Mouse (Mus musculus): ENCODE results near the gene Ndrg4. TPM values are rescaled to one million over a fixed set of nuclear protein-coding genes. Genes with fewer than 3 reads are reported as not detected.

Ndrg4 gene
- polyA plus RNA-seq, 1 experiment from 2014 or later = 486 TPM

DNA sequence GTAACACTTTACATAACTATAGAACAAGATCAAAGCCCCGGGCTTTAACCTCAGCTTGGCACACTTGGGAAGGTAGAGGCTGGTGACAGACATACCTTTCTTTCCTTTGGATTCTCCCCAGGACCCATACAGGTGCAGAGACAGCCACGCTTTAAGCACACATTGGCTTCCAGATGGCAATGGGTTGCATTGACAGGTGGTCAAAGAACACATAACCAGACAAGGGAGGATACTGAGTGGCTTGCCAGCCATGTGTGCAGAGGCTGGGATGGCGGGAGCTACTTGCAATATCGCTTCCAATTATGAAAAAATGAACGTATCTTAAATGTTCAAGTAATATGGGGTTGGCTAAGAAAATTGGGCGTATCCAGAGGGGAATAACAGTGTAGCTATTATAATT is 4.9 kb upstream of the Ndrg4 start:
- WGBS = 86% methylated on average over 6 of the region's 6 CpGs
- Histone ChIP-seq H3K4me1 (ENCODE audit: control insufficient read depth, insufficient read depth, low read length) (no peaks in the 10 kb centered on the region), H3K4me3 (ENCODE audit: low read depth, low read length) (no peak overlapping the region), H3K9ac (replicated peaks; ENCODE audit: low read depth, low read length) (no peak overlapping the region), H3K9me3 (ENCODE audit: control insufficient read depth, low read length) (no peaks in the 10 kb centered on the region), H3K27me3 (ENCODE audit: control insufficient read depth, insufficient read depth, low read length) (no peaks in the 10 kb centered on the region), H3K4me2 (ENCODE audit: low read depth, low read length) (no peak overlapping the region), H3K27ac (ENCODE audit: low read depth, low read length) (no peak overlapping the region), H3K36me3 (ENCODE audit: control insufficient read depth, insufficient read depth, low read length) (no peaks in the 10 kb centered on the region)
- no peak for ATAC-seq (ENCODE audit: low read depth)

DNA sequence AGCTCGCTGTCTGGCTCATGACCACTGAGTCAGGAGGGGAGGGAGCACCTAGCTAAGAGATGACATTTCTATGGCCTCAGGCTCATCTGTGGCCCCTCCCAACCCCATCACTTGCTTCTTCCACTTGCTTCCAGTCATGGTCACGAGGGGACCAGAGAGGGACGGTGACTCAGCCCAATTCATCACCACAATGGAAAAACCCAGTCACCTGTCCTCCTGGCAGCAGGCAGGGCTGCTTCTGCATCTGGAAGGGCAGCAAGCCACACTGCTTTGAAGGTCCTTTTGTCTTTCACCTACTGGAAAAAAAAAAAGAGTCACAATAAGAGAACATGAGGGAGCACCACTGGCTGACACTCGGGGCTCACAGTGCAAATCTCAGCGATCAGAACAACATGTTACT is 4.0 kb upstream of the Ndrg4 start:
- Histone ChIP-seq H3K9me3 (ENCODE audit: control insufficient read depth, low read length) (no peaks in the 10 kb centered on the region), H3K27me3 (ENCODE audit: control insufficient read depth, insufficient read depth, low read length) (no peaks in the 10 kb centered on the region), H3K4me2 (ENCODE audit: low read depth, low read length) (no peak overlapping the region), H3K27ac (ENCODE audit: low read depth, low read length) (no peak overlapping the region), H3K36me3 (ENCODE audit: control insufficient read depth, insufficient read depth, low read length) (no peaks in the 10 kb centered on the region), H3K4me1 (ENCODE audit: control insufficient read depth, insufficient read depth, low read length) (no peaks in the 10 kb centered on the region), H3K4me3 (ENCODE audit: low read depth, low read length) (no peak overlapping the region), H3K9ac (replicated peaks; ENCODE audit: low read depth, low read length) (no peak overlapping the region)
- WGBS = 76% methylated on average over 5 of the region's 5 CpGs
- ATAC-seq (ENCODE audit: low read depth) = no peak

DNA sequence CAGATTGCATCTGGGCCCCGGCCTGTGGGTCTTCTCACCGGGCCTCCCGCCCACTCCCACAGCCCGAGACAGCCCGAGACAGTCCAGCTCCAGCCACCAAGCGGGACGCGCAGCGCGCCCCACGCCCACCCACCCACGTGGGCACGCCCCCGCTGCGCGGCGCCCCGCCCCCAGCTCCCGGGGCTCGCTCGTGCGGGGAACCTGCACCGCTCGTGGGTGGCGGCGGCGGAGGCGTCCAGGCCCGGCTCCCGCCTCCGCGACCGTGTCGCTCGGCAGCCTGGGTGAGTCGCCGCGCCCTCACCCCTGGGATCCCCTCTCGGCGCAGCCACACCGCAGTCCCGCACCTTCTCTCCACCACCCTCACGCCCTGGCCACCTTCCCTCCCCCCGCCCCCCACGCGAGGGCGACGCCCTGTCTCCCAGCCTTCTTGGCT is 827 bp downstream of the Ndrg4 start:
- WGBS = 0% methylated on average over 12 of the region's 48 CpGs
- peak overlapping the region; percentile 72 for H3K4me3 ChIP-seq (ENCODE audit: low read depth, low read length)
- H3K27ac ChIP-seq (ENCODE audit: low read depth, low read length) = peak overlapping the region; percentile 57
- no peaks in the 10 kb centered on the region for H3K36me3 ChIP-seq (ENCODE audit: control insufficient read depth, insufficient read depth, low read length)
- H3K4me2 ChIP-seq (ENCODE audit: low read depth, low read length) = peak overlapping the region; percentile 74
- no peaks in the 10 kb centered on the region for H3K9me3 ChIP-seq (ENCODE audit: control insufficient read depth, low read length)
- peaks cover 6% of the 10 kb centered on the region; the same call in 1 of the 2 replicates for H3K27me3 ChIP-seq (ENCODE audit: control insufficient read depth, insufficient read depth, low read length)
- peak overlapping the region; percentile 82 for H3K9ac ChIP-seq (replicated peaks; ENCODE audit: low read depth, low read length)
- H3K4me1 ChIP-seq (ENCODE audit: control insufficient read depth, insufficient read depth, low read length) = peaks cover 7% of the 10 kb centered on the region; the same call in 1 of the 2 replicates
- peak; percentile 78 for ATAC-seq (ENCODE audit: low read depth)

DNA sequence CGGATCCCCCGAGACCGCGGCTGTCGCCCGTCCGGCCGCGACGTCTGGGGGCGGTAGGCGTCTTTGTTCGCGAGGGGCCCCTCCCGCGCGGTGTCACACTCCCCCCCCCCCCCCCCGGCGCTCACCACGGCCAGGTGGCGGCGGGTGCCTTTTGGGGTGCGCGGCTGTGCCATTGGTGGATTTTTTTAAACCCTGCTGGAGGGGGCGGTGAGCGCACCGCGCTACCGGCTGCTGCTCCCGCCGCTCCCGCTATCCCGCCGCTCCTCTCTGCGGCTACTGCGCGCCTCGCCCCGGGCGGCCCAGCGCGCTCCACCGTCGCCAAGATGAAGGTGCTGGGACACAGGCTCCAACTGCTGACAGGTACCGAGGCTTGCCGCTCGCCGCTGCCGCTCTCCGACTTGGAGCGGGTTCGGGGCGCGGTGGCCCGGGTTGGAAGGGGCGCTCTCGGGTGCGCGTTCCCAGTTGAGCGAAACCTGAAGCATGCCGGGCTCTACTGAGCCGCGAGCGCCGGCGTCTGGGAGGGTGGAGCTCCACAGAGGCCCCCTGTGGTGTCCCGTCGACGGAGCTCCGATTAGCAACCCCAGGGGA is 1.3 kb downstream of the Ndrg4 start:
- WGBS = under 1% methylated on average over 57 of the region's 70 CpGs
- no peaks in the 10 kb centered on the region for H3K9me3 ChIP-seq (ENCODE audit: control insufficient read depth, low read length)
- H3K4me2 ChIP-seq (ENCODE audit: low read depth, low read length) = peak overlapping the region; percentile 74
- no peaks in the 10 kb centered on the region for H3K36me3 ChIP-seq (ENCODE audit: control insufficient read depth, insufficient read depth, low read length)
- ATAC-seq (ENCODE audit: low read depth) = peak; percentile 67
- H3K27me3 ChIP-seq (ENCODE audit: control insufficient read depth, insufficient read depth, low read length) = peaks cover 6% of the 10 kb centered on the region; the same call in 1 of the 2 replicates
- H3K4me3 ChIP-seq (ENCODE audit: low read depth, low read length) = peak overlapping the region; percentile 72
- peak overlapping the region; percentile 57 for H3K27ac ChIP-seq (ENCODE audit: low read depth, low read length)
- peaks cover 7% of the 10 kb centered on the region; the same call in 1 of the 2 replicates for H3K4me1 ChIP-seq (ENCODE audit: control insufficient read depth, insufficient read depth, low read length)
- H3K9ac ChIP-seq (replicated peaks; ENCODE audit: low read depth, low read length) = peak overlapping the region; percentile 82

DNA sequence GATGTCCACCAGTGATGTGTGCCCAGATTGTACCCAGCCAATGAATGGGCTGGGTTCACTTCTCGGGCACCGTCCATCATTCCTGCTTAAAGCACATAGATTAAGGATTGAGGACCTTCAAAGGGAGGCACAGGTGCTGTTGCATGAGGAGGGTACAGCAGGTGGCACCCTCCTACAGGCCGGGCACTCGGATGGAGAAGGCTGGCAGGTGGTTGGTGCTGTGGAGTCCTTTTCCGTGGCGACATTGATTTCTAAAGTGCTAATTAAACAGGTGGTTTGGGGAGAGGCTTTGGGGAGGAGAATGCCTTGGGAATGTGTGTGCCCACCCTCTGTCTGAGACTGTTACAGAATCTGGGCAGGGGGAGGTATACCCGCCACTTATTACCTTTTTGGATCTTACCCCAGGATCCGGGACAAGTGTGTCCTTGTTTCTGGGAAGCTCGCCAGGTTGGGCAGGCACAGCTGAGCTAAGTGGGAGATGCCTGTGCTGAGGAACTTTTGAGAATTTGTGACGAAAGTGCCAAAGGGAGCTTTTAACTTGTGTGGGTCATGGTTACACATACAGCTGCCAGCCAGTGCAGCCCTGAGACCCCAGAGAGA is 11.4 kb downstream of the Ndrg4 start:
- no peak overlapping the region for H3K4me2 ChIP-seq (ENCODE audit: low read depth, low read length)
- no peaks in the 10 kb centered on the region for H3K36me3 ChIP-seq (ENCODE audit: control insufficient read depth, insufficient read depth, low read length)
- no peak for ATAC-seq (ENCODE audit: low read depth)
- no peaks in the 10 kb centered on the region for H3K9me3 ChIP-seq (ENCODE audit: control insufficient read depth, low read length)
- H3K4me1 ChIP-seq (ENCODE audit: control insufficient read depth, insufficient read depth, low read length) = no peaks in the 10 kb centered on the region
- WGBS = 78% methylated on average over 10 of the region's 10 CpGs
- no peak overlapping the region for H3K4me3 ChIP-seq (ENCODE audit: low read depth, low read length)
- no peak overlapping the region for H3K27ac ChIP-seq (ENCODE audit: low read depth, low read length)
- H3K27me3 ChIP-seq (ENCODE audit: control insufficient read depth, insufficient read depth, low read length) = no peaks in the 10 kb centered on the region
- no peak overlapping the region for H3K9ac ChIP-seq (replicated peaks; ENCODE audit: low read depth, low read length)

DNA sequence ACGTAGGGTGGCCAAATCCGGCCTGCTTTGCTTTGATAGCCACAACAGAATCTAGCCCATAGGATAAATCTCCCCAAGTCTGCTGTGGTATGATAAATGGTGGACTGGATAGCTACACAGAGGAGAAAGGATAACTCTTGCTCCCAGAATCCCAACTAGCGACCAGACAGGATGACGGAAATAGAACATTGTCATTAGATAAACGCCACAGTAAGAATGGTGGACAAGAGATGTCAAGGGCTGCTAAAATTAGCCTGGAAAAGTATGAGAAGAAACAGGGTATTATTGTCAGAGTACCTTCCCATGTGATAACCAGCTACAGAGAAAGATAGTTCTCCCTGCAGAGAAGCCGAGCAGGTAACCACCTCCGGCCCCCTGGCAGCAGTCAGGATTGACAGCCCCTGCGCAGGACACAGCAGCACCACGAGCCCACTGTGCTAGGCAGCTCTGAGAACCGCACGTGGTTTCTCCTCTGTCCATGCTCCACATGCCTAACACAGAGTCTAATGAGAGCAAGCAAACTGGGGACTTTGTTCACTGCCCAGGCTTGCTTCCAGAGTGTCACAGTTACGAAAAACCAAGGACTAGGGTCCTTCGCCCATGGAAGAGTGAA is 14.3 kb downstream of the Ndrg4 start:
- no peak overlapping the region for H3K4me2 ChIP-seq (ENCODE audit: low read depth, low read length)
- no peaks in the 10 kb centered on the region for H3K9me3 ChIP-seq (ENCODE audit: control insufficient read depth, low read length)
- ATAC-seq (ENCODE audit: low read depth) = no peak
- no peaks in the 10 kb centered on the region for H3K36me3 ChIP-seq (ENCODE audit: control insufficient read depth, insufficient read depth, low read length)
- no peak overlapping the region for H3K27ac ChIP-seq (ENCODE audit: low read depth, low read length)
- no peak overlapping the region for H3K9ac ChIP-seq (replicated peaks; ENCODE audit: low read depth, low read length)
- WGBS = 82% methylated on average over 13 of the region's 13 CpGs
- no peak overlapping the region for H3K4me3 ChIP-seq (ENCODE audit: low read depth, low read length)
- H3K4me1 ChIP-seq (ENCODE audit: control insufficient read depth, insufficient read depth, low read length) = 0 out of 2 replicates have a peak, but pooled peaks cover 7% of the 10 kb centered on the region
- H3K27me3 ChIP-seq (ENCODE audit: control insufficient read depth, insufficient read depth, low read length) = no peaks in the 10 kb centered on the region

DNA sequence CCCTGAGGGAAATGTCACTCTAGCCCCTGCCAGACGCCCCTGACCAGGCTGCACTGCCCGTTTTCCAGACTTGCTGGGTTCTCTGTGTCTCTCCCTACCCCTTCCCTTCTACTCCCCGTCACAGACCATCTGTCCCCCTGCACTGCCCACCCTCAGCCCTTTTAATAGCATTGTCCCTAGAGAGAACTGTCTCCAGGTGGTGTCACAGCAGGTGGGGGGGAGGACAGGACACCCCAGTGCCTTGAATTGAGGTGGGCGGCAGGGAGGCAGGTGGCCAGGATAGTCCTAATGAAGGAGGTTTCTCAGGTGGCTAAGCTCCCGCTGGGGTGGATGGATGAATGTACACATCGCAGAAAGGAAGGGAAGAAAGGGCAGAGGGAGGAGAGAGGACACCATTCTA is 17.9 kb downstream of the Ndrg4 start:
- Histone ChIP-seq H3K4me3 (ENCODE audit: low read depth, low read length) (no peak overlapping the region), H3K27me3 (ENCODE audit: control insufficient read depth, insufficient read depth, low read length) (no peaks in the 10 kb centered on the region), H3K4me1 (ENCODE audit: control insufficient read depth, insufficient read depth, low read length) (peaks cover 7% of the 10 kb centered on the region; the same call in 1 of the 2 replicates), H3K9ac (replicated peaks; ENCODE audit: low read depth, low read length) (peak overlapping the region; percentile 28; the same call in 1 of the 2 replicates), H3K9me3 (ENCODE audit: control insufficient read depth, low read length) (no peaks in the 10 kb centered on the region), H3K36me3 (ENCODE audit: control insufficient read depth, insufficient read depth, low read length) (no peaks in the 10 kb centered on the region), H3K4me2 (ENCODE audit: low read depth, low read length) (no peak overlapping the region), H3K27ac (ENCODE audit: low read depth, low read length) (no peak overlapping the region)
- no peak for ATAC-seq (ENCODE audit: low read depth)
- 6% methylated on average over 6 of the region's 6 CpGs for whole genome bisulfite sequencing

DNA sequence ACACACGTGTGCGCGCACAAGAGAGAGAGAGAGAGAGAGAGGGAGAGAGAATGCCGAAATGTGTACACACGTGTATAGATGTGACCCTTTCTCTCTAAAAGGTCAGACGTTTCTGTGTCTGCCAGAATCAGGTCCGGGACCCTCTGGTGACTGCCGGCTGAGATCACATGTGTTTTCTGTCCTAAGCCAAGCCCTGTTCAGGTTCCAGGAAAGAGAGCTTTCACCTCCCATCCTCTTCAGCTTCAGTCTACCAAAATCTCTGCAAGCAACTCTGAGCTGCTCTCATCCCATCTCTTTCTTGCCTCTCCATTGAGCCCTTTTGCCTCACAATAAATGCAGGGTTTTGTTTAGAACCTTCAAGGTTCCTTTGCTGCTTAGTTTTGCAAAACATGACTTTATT is 19.9 kb downstream of the Ndrg4 start:
- peaks cover 20% of the 10 kb centered on the region for H3K4me1 ChIP-seq (ENCODE audit: control insufficient read depth, insufficient read depth, low read length)
- H3K9ac ChIP-seq (replicated peaks; ENCODE audit: low read depth, low read length) = no peak overlapping the region
- H3K36me3 ChIP-seq (ENCODE audit: control insufficient read depth, insufficient read depth, low read length) = no peaks in the 10 kb centered on the region
- no peaks in the 10 kb centered on the region for H3K9me3 ChIP-seq (ENCODE audit: control insufficient read depth, low read length)
- H3K4me3 ChIP-seq (ENCODE audit: low read depth, low read length) = no peak overlapping the region
- ATAC-seq (ENCODE audit: low read depth) = no peak
- WGBS = 56% methylated on average over 6 of the region's 8 CpGs
- H3K27ac ChIP-seq (ENCODE audit: low read depth, low read length) = no peak overlapping the region
- no peaks in the 10 kb centered on the region for H3K27me3 ChIP-seq (ENCODE audit: control insufficient read depth, insufficient read depth, low read length)
- no peak overlapping the region for H3K4me2 ChIP-seq (ENCODE audit: low read depth, low read length)

DNA sequence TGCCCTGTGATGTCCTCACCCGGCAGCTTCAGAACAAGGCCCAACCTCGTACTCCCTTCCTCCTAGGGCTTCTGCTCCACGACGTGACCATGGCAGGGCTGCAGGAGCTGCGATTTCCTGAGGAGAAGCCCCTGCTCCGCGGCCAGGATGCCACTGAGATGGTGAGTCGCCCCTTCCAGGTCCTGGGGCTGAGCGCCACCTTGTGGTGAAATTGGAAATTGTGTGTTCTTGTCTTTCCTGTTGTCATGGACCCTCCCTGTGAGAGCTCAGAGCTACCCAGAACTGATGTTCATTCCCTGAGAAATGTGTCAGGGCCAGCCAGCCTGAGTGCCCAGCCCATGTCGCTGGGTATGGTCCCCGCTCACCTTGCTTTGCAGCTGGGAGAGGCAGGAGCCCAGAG is 20.3 kb downstream of the Ndrg4 start:
- Histone ChIP-seq H3K4me1 (ENCODE audit: control insufficient read depth, insufficient read depth, low read length) (peaks cover 20% of the 10 kb centered on the region), H3K9ac (replicated peaks; ENCODE audit: low read depth, low read length) (no peak overlapping the region; the same call in 1 of the 2 replicates)

More for the DNA sequence above, 20.3 kb downstream of the Ndrg4 start:
- Histone ChIP-seq H3K27me3 (ENCODE audit: control insufficient read depth, insufficient read depth, low read length) (no peaks in the 10 kb centered on the region), H3K9me3 (ENCODE audit: control insufficient read depth, low read length) (no peaks in the 10 kb centered on the region), H3K36me3 (ENCODE audit: control insufficient read depth, insufficient read depth, low read length) (no peaks in the 10 kb centered on the region), H3K4me2 (ENCODE audit: low read depth, low read length) (no peak overlapping the region), H3K4me3 (ENCODE audit: low read depth, low read length) (no peak overlapping the region), H3K27ac (ENCODE audit: low read depth, low read length) (no peak overlapping the region)
- 1% methylated on average over 11 of the region's 11 CpGs for WGBS
- peak; percentile 68 for ATAC-seq (ENCODE audit: low read depth)
